Mouse (Mus musculus) midbrain, embryonic 16.5 days (tissue): ENCODE measurements at regions not wholly inside any gene's neighbourhood (a gene's known extent, or its start where the extent isn't known, plus 50 kb on each side); places are given as distances from the start of the nearest gene placed in this dataset.

Experiments used
- ATAC-seq: fragments of 200-750 bp; cut with Nextera tagmentation; 2 replicates; pipeline ENCODE4 v1.8.0; 2017; ENCODE audit warnings: moderate TSS enrichment
- H3K27ac ChIP-seq: fragments of 300-500 bp; sonication (generic); 2 replicates; pipeline ENCODE4 v1.5.1; 2014; ENCODE audit warnings: mild to moderate bottlenecking, low read length, mixed read lengths
- H3K27me3 ChIP-seq: fragments of 300-500 bp; sonication (generic); 2 replicates; pipeline ENCODE4 v1.6.1; 2014; ENCODE audit warnings: low read depth, low read length, mixed read lengths; ENCODE audit not compliant: control insufficient read depth, insufficient read depth
- H3K36me3 ChIP-seq: fragments of 300-500 bp; sonication (generic); 2 replicates; pipeline ENCODE4 v1.6.1; 2014; ENCODE audit warnings: mild to moderate bottlenecking, low read length, moderate library complexity, mixed read lengths; ENCODE audit not compliant: control insufficient read depth, insufficient read depth
- H3K4me1 ChIP-seq: fragments of 300-500 bp; sonication (generic); 2 replicates; pipeline ENCODE4 v1.6.1; 2014; ENCODE audit warnings: mild to moderate bottlenecking, low read length, mixed read lengths; ENCODE audit not compliant: control insufficient read depth, insufficient read depth
- H3K4me2 ChIP-seq: fragments of 300-500 bp; sonication (generic); 2 replicates; pipeline ENCODE4 v1.6.1; 2014; ENCODE audit warnings: mild to moderate bottlenecking, low read length, mixed read lengths
- H3K4me3 ChIP-seq: fragments of 300-500 bp; sonication (generic); 2 replicates; pipeline ENCODE4 v1.5.1; 2014; ENCODE audit warnings: low read depth, mild to moderate bottlenecking, low read length, moderate library complexity, mixed read lengths
- H3K9ac ChIP-seq: fragments of 300-500 bp; sonication (generic); 2 replicates; pipeline ENCODE4 v1.6.1; 2014; ENCODE audit warnings: low read depth, low read length, mixed read lengths
- H3K9me3 ChIP-seq: fragments of 300-500 bp; sonication (generic); replicated peaks from 2 replicates; pipeline ENCODE4 v1.6.1; 2014; ENCODE audit warnings: mild to moderate bottlenecking, low read length, mixed read lengths; ENCODE audit not compliant: control insufficient read depth, poor library complexity, severe bottlenecking
- WGBS: fragments of 180-500 bp; shearing (Covaris S2); extraction: QIAGEN DNeasy Blood & Tissue Kit; methylation state at CpG from one replicate; pipeline ENCODE4 v1.1.7; 2014; 5-methylcytosine and 5-hydroxymethylcytosine counted together

DNA sequence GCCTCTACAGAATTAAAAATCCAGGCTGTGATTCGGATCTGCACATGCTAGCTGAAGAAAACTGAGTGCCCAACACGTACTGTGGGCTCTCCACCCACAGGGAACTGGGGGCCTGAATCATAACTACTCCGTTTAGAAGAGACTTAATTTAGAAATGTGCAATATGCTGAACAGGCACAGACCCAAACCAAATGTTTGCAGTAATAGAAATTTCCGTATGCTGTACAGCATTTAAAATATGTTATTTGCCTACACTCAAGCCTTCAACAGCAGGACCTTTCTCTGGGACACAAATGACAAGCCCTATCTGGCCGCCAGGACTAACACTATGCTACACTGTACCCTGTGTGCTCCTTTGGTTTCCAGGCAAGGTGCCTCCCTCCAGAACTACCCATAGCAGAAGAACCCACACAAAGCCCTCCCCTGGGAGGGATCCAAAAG, 483.1 kb upstream of the Sox9 start:
- no peak for ATAC-seq
- WGBS = 79% methylated on average over 5 of the region's 5 CpGs
- Histone ChIP-seq H3K9ac (no peak overlapping the region), H3K27me3 (no peaks in the 10 kb centered on the region), H3K4me1 (no peaks in the 10 kb centered on the region), H3K4me2 (no peak overlapping the region), H3K4me3 (no peak overlapping the region), H3K27ac (no peak overlapping the region), H3K9me3 (no peaks in the 10 kb centered on the region), H3K36me3 (no peaks in the 10 kb centered on the region)

DNA sequence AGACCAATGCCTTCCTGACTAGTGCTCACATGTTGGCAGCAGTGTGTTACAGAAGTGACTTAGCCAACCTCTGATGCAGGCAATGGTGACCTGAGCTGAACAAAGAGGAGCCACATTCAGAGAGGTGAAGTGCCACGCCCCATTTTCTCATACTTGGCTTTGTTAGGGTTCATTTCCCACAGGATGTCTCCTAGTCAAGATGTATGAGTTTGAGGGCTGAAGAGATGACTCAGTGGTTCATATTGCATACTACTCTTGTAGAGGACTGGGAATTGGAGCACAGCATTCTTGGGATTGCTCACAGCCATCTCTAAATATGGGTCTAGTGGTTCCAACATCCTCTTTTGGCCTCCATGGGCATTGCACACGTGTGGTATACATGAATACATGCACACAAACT, 478.9 kb upstream of the Sox9 start:
- Histone ChIP-seq H3K9ac (no peak overlapping the region), H3K4me2 (no peak overlapping the region), H3K4me3 (no peak overlapping the region), H3K27me3 (no peaks in the 10 kb centered on the region), H3K36me3 (no peaks in the 10 kb centered on the region), H3K4me1 (no peaks in the 10 kb centered on the region), H3K9me3 (no peaks in the 10 kb centered on the region), H3K27ac (no peak overlapping the region)
- WGBS = 77% methylated on average over 2 of the region's 2 CpGs
- no peak for ATAC-seq

DNA sequence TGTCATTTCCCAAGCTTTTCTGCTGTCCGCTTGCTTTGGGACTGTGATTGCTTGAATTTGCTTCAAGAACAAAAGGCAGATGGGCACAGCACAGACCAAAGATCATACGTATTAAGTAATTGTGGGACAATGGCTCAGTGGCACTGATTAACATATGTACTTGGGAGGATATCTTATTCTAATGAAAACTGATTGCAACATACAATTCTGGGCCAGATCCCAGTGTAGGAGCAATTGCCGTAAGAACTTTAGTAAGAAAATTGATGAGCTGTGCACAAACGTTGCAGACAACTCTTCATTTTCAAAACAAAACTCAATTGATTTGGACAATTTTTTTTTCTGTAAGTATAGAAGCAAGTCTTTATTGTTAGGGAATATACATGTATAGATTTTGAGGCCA, 456.2 kb upstream of the Sox9 start:
- Histone ChIP-seq H3K9ac (no peak overlapping the region), H3K4me2 (no peak overlapping the region), H3K4me3 (no peak overlapping the region), H3K4me1 (no peaks in the 10 kb centered on the region), H3K36me3 (no peaks in the 10 kb centered on the region), H3K27ac (no peak overlapping the region), H3K9me3 (no peaks in the 10 kb centered on the region), H3K27me3 (no peaks in the 10 kb centered on the region)
- ATAC-seq = no peak
- WGBS = 81% methylated on average over 4 of the region's 4 CpGs

DNA sequence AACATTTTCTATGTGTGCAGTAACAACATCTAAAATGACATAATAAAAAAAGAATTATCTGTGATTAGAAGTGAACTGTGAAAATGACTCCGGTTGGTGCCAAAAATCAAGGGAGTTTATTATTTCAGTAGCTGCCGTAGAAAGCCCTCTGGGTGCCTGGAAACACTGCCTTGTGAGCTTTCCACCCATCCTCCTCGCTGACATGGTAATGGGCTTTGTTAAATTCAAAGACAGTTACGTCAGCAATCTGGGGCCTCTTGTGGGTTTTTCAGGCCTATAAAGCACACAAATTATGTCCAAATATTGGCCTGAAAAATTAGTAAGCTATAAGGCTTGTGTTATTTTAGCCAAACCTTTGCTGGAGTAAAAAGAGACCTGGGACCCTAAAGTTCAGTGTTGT, 454.4 kb upstream of the Sox9 start:
- Histone ChIP-seq H3K4me3 (no peak overlapping the region), H3K4me1 (no peaks in the 10 kb centered on the region), H3K36me3 (no peaks in the 10 kb centered on the region), H3K27ac (no peak overlapping the region), H3K4me2 (no peak overlapping the region), H3K9ac (no peak overlapping the region), H3K27me3 (no peaks in the 10 kb centered on the region), H3K9me3 (no peaks in the 10 kb centered on the region)
- 38% methylated on average over 4 of the region's 4 CpGs for WGBS
- ATAC-seq = no peak

DNA sequence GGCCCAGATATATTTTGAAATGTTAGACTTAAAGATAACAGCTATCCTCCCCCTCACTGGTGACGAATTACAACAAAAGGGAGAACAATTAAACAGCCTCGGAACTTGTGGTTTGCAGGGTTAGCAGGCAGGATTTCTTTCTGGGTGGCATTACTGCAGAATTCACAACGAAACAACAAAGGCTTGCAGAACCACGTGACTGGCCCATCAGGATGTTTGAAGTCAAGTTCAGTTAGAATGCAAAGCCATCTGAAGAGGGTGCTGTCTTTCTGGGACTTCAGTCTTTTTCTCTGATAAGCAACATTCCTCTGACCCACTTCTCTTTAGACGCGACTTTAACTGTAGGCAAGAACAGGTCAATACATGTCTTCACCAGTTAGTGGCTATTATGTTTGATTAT, 436.9 kb upstream of the Sox9 start:
- H3K4me3 ChIP-seq = no peak overlapping the region
- H3K4me1 ChIP-seq = no peaks in the 10 kb centered on the region
- H3K27ac ChIP-seq = no peak overlapping the region
- no peaks in the 10 kb centered on the region for H3K9me3 ChIP-seq
- no peak overlapping the region for H3K9ac ChIP-seq
- ATAC-seq = no peak
- no peak overlapping the region for H3K4me2 ChIP-seq
- 59% methylated on average over 6 of the region's 6 CpGs for WGBS
- no peaks in the 10 kb centered on the region for H3K36me3 ChIP-seq
- no peaks in the 10 kb centered on the region for H3K27me3 ChIP-seq

DNA sequence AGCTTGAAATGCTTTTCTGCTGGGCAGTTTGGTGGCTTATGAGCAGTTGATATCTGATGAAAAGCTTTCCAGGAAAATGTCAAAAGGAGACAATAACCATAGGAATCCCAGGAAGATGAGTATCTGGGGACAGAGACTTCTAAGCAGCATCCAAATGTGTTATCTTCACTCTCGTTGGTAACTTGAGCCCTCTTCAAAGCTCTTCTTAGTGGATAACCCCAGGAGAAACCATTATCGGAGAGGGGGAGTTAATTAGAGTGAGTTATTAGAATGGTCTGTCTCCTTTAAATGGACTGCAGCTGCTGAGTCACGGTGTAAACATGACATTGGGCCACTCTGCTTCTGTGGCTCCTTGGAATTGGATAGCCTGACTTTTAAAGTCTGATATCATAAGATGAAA, 436.4 kb upstream of the Sox9 start:
- H3K9ac ChIP-seq = no peak overlapping the region
- H3K9me3 ChIP-seq = no peaks in the 10 kb centered on the region
- no peak overlapping the region for H3K4me3 ChIP-seq
- no peaks in the 10 kb centered on the region for H3K27me3 ChIP-seq
- no peak overlapping the region for H3K27ac ChIP-seq
- H3K4me2 ChIP-seq = no peak overlapping the region
- no peaks in the 10 kb centered on the region for H3K36me3 ChIP-seq
- ATAC-seq = no peak
- 34% methylated on average over 3 of the region's 3 CpGs for WGBS
- no peaks in the 10 kb centered on the region for H3K4me1 ChIP-seq

DNA sequence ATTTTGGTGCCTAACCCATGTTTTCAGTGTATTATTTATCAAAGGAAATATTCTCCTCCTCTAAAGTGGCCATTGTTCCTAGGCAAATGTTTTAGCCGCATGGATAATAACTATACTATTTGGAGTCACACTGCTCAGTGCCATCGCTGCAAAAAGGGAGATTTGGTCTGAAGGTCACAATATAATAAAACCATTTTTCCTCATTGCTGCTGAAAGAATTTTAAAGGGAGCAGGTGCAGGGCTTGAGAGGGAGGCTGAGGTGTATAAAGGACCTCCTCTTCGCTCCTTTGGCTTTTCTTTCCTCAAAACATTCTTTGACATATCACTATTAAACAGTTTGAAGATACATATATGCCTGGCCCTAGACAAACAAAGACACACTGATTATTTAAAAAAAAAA, 435.9 kb upstream of the Sox9 start:
- Histone ChIP-seq H3K9me3 (no peaks in the 10 kb centered on the region), H3K4me2 (no peak overlapping the region), H3K27me3 (no peaks in the 10 kb centered on the region), H3K4me1 (no peaks in the 10 kb centered on the region), H3K4me3 (no peak overlapping the region), H3K9ac (no peak overlapping the region), H3K36me3 (no peaks in the 10 kb centered on the region), H3K27ac (no peak overlapping the region)
- no peak for ATAC-seq
- 83% methylated on average over 3 of the region's 3 CpGs for WGBS

DNA sequence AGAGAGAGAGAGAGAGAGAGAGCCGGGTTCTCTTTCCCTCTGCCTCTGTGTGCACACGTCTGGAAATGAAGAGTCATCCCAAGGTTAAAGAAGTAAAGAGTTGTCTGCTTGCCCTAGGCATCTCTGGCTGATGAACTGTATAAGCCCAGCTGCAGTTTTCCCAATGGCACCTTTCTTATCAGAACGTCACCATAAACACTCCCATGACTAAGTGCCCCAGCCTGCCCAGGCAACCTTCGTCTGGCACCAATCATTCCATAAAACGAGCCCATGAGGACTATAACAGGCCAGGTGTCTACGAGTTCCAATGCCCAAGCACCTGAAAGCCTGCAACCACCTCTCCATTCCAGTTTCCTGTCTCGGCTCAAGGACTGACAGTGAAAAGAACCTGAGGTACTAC, 435.5 kb upstream of the Sox9 start:
- no peaks in the 10 kb centered on the region for H3K36me3 ChIP-seq
- no peak for ATAC-seq
- 76% methylated on average over 7 of the region's 7 CpGs for WGBS
- H3K27me3 ChIP-seq = no peaks in the 10 kb centered on the region
- H3K9ac ChIP-seq = no peak overlapping the region
- no peak overlapping the region for H3K27ac ChIP-seq
- H3K4me1 ChIP-seq = no peaks in the 10 kb centered on the region
- no peaks in the 10 kb centered on the region for H3K9me3 ChIP-seq
- no peak overlapping the region for H3K4me3 ChIP-seq
- H3K4me2 ChIP-seq = no peak overlapping the region

DNA sequence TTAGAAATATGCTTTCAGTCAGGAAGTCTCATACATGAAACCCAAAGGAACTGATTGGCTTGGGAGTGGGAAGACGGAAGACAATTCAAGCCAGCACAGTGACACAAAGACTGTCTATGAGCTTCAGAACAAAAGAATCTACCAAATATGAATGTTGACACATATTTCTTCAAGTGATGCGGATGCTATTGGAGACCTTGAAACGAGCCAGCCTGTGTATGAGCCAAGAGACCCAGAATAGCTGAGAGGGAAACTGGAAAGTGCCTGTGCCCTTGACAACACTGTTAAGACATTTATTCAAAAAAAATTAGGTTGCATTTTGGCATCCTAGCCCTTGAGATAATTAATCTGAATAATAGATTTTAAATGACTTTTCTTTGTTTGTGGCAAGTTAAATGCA, 426.7 kb upstream of the Sox9 start:
- no peaks in the 10 kb centered on the region for H3K9me3 ChIP-seq
- H3K4me1 ChIP-seq = no peaks in the 10 kb centered on the region
- H3K27me3 ChIP-seq = no peaks in the 10 kb centered on the region
- H3K27ac ChIP-seq = no peak overlapping the region
- no peak overlapping the region for H3K4me3 ChIP-seq
- no peak for ATAC-seq
- H3K9ac ChIP-seq = no peak overlapping the region
- WGBS = 87% methylated on average over 3 of the region's 3 CpGs
- H3K4me2 ChIP-seq = no peak overlapping the region
- H3K36me3 ChIP-seq = no peaks in the 10 kb centered on the region

DNA sequence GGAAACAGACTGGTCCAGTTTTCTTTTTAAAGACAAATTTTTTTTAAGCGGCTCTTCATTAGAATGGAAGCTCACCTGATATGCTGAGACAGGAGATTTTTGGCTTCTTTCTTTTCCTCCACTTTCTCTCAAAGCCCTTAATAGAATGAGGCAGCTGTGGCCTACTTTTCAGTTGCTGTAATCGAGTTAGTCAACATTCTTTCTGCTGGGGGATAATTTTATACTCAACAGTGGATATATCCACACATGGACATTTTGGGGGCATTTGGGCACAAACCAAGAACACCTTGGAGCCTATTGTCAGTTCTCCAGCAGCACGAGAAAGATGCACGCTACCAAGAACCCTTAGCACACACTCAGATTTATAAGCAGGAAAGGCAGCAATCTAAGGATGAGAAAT, 415.3 kb upstream of the Sox9 start:
- no peaks in the 10 kb centered on the region for H3K4me1 ChIP-seq
- ATAC-seq = no peak
- H3K36me3 ChIP-seq = no peaks in the 10 kb centered on the region
- H3K27ac ChIP-seq = no peak overlapping the region
- no peaks in the 10 kb centered on the region for H3K9me3 ChIP-seq
- H3K4me3 ChIP-seq = no peak overlapping the region
- H3K4me2 ChIP-seq = no peak overlapping the region
- no peak overlapping the region for H3K9ac ChIP-seq
- 95% methylated on average over 4 of the region's 4 CpGs for whole genome bisulfite sequencing
- no peaks in the 10 kb centered on the region for H3K27me3 ChIP-seq
